ENCODE assay signal across 1 mouse cellular context in genomic region chr12:76961932-76962891, GRCm38 (mm10).
TF ChIP-seq lines count a peak whose summit lies in the region.

TSS of gene Max (minus strand) at chr12:76962201.

TF ChIP-seq in CH12.LX, 34 proteins besides CTCF, POLR2A, EP300 and RAD21 (continued from another document):
- TF ChIP-seq MAX (IDR thresholded peaks at IDR 0.05; ENCODE audit: low read length) (peak; percentile 94), MXI1 (IDR thresholded peaks at IDR 0.05; ENCODE audit: low read depth, low read length) (peak; percentile 97), NELFE (IDR thresholded peaks at IDR 0.05; ENCODE audit: low read depth, low read length) (no peak), ZC3H11A (IDR thresholded peaks at IDR 0.05; ENCODE audit: low read depth, low read length) (no peak), PAX5 (IDR thresholded peaks at IDR 0.05; ENCODE audit: low read length) (no peak), ZNF384 (IDR thresholded peaks at IDR 0.05; ENCODE audit: low read depth, low read length) (no peak), UBTF (IDR thresholded peaks at IDR 0.05; ENCODE audit: low read depth, low read length) (no peak), NRF1 (IDR thresholded peaks at IDR 0.05; ENCODE audit: low read depth, low read length) (peak; percentile 96), HCFC1 (IDR thresholded peaks at IDR 0.05; ENCODE audit: low read depth, low read length) (peak; percentile 96), ELF1 (IDR thresholded peaks at IDR 0.05; ENCODE audit: low read depth, low read length) (peak; percentile 86), ETS1 (conservative IDR thresholded peaks at IDR 0.05; ENCODE audit: low read depth, low read length) (no peak), MAZ (IDR thresholded peaks at IDR 0.05; ENCODE audit: low read depth, low read length) (0 out of 2 replicates have a peak, but pooled peaks have one; percentile 35), USF1 (IDR thresholded peaks at IDR 0.05; ENCODE audit: low read depth, low read length) (peak; percentile 93)
